Mouse (Mus musculus) erythroblast, adult 5-6 weeks (primary cell): ENCODE data around the gene Thap12. TPM values are rescaled to one million over a fixed set of nuclear protein-coding genes. Genes with fewer than 3 reads are reported as not detected.

Experiments used
- ATAC-seq: replicated peaks from 2 replicates; pipeline ENCODE4 v1.8.0; 2016; ENCODE audit warnings: moderate number of reproducible peaks, mild to moderate bottlenecking, moderate TSS enrichment, inconsistent platforms; ENCODE audit not compliant: poor library complexity, low FRiP score, severe bottlenecking
- total RNA-seq, 2 experiments: library from RNA; stranded (forward) in 1 of 2; stranded (reverse) in 1 of 2; fragments of 150-400 nt in 1 of 2; fragments of 200-764, 138-1000 nt in 1 of 2; gene quantifications; 2 replicates each; pipeline versions ENCODE4 v1.2.3 to v1.2.4; 2015 to 2017; ENCODE audit warnings: low replicate concordance in 2 of 2

The Thap12 gene
- total RNA-seq, 2 experiments from 2014 or later: 4.8 to 11.8 TPM

DNA sequence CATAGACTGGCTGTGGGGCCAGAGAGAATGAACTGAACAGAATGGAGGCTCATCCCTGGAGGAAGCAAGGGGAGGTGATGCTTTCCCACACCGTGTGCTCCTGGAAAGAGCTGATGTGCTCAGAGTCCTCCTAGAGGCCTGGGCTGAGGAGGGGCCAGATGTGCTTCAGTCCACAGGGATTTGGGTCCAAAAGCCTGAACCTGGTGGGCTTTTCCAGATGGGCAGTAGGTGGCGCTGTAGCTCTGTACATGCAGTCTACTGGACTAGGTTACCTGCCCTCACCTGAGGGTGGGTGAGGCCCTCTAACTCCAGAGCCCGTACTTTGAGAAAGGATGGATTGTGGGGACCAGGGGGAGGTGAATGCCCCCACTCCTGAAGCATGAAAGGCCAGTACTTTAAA lies 40.4 kb downstream of the Thap12 start:
- ATAC-seq: 0 out of 2 replicates have a peak, but pooled peaks have one; percentile 51

DNA sequence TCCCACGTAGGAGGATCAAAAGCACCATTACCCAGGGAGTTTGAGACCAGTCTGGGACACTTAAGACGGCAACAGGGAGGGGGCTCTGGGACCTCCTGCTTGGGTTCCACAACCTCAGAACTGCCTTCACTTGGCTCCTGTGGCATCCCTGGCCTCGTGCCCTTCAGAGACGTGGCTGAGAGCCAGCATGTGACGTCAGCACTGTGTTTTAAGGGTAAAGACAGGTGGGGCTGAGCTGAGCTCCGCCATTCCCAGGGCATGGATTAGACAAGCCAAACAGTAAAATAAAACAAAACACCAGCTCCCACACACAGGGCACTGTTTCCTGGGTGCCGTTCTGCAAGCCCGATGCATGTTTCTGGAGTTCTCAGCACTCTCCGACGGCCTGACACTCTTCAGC lies 47.5 kb downstream of the Thap12 start:
- ATAC-seq: no peak

DNA sequence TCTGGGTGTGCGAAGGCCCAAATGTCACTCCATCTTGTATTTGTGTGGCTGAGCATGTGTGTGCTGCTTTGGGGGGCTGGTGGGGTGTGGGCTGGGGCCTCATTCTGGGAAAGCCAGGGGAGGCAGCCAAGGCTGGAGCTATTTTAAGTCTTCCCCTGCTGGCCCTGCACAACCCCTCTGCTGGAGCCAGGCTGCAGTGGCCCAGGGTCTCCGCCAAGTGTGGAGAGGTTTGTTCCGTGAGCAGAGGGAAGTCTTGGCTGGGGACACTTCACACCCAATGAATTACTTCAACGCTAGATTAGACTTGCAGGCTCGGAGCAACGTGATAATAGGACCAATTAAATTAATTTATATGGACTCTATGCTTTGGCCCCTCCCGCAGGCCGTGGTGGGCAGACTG lies 49.8 kb downstream of the Thap12 start:
- ATAC-seq: no peak

DNA sequence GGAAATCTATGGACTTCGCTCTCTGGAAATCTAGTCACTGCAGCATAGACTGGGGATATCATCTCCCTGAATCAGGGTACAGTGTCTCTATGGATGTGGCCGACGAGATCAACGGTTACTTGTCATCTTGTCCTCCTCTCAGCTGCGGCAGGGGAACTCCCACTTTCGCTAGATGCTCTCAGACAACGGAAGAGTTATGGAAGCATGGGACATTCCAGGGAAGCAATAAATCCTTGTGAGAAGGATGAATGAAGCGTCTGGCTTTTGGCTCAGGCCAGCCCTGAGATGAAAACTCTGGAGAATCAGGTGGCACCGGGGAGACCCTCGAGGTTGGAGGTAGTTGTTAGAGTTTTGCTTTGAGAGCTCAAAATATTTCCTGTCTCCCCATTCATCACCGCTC lies 53.1 kb downstream of the Thap12 start:
- no peak for ATAC-seq

DNA sequence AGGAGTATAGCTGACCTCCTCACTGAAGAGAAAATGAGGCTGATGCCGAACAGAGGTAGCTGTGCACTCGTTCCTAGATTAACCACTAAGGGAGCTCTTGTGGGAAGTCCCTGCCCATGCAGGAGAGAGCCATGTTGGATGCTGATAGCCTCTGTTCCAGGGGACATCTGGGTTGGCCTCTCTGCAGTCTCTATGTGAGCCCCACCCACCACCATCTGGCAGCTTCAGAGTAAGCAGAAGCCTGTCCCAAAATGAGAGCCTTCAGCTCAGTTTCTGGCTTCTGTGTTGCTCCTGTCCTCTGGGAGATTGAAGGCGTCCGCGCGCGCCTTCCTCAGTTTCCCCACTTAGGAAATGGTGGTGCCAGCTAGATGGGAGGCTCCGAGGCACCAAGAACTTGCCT lies 53.7 kb downstream of the Thap12 start:
- ATAC-seq: no peak

DNA sequence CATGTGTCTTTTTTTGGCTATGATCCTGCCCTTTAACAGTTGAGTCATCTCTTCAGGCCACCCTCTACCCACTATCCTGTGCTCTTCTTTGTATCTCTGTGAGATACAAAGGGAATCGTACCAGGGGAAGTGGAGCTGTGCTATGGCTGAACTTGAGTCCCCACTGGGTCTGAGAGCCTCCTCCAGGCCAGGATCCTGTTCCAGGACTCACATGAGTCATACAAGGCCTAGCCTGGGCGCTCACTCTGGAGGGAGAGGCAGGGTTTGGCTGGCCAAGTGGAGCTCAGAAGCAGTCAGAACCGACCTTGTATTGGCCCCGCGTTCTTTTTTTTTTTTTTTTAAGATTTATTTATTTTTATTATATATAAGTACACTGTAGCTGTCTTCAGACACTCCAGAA lies 57.2 kb downstream of the Thap12 start:
- ATAC-seq: no peak

DNA sequence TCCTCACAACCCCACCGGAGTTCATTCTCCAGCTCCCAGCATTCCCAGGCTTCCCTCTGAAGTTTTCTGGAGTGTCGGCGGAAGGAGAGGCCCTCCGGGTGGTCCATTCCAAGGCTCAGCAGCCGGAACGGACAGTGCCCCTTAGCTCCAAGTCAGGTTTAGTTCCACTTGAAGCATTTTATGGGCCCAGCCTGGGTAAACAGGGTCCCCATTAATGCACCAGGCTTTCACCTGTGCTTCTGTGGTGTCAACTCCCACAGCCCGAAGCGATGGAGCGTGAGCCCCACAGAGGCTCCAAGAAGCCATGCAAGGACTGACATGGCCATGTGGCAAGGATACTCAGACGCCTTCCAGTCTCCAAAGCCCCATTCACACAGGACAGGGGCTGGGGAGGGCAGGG lies 61.0 kb downstream of the Thap12 start:
- no peak for ATAC-seq

DNA sequence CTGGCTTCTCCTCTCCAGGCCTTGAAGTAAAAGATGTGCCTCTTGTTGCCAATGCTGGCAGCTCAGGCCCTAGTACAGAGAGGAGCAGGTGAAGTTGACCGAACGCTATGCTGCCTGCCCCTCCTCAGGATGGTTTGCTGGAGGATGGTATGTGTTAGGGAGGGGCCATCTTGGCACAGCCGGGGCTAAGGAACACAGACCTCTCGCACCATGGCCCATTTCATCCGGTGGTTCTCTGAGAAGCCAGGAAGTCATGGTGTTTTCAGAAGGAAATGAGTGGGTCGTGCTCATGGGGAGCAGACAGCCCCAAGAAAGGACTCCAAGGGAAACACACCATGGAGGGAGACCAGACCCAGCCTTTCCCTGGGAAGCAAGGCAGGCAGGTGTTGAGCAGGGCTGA lies 64.4 kb downstream of the Thap12 start:
- ATAC-seq: no peak

Other genes starting within 250 kb of the Thap12 start
- gene Lrrc32, start 213.8 kb upstream of the Thap12 start, total RNA-seq (2015; ENCODE audit: low replicate concordance): not detected in 2 replicates
- not detected in 2 replicates for gene Lrrc32, start 213.8 kb upstream of the Thap12 start, total RNA-seq (2017; ENCODE audit: low replicate concordance)
- gene Emsy, start 46.3 kb upstream of the Thap12 start, total RNA-seq (2015; ENCODE audit: low replicate concordance): 69.6 and 81.7 TPM in 2 replicates
- 50.3 and 55.3 TPM in 2 replicates for gene Emsy, start 46.3 kb upstream of the Thap12 start, total RNA-seq (2017; ENCODE audit: low replicate concordance)
- gene Wnt11, start 132.0 kb downstream of the Thap12 start, total RNA-seq (2015; ENCODE audit: low replicate concordance): not detected in 2 replicates
- gene Wnt11, start 132.0 kb downstream of the Thap12 start, total RNA-seq (2017; ENCODE audit: low replicate concordance): not detected in 2 replicates